Mouse (Mus musculus) heart, postnatal 0 days (tissue): ENCODE measurements around the gene Xylt1. TPM values are rescaled to one million over a fixed set of nuclear protein-coding genes. Genes with fewer than 3 reads are reported as not detected.
A peak's percentile ranks its signal among the peaks of the same experiment; 100 is the strongest.

ENCODE experiments used
- ATAC-seq: fragments of 200-750 bp; cut with Nextera tagmentation; 2 replicates; pipeline ENCODE4 v1.8.0; 2017; ENCODE audit warnings: low read depth, moderate number of reproducible peaks, moderate library complexity; ENCODE audit not compliant: insufficient read depth
- DNase-seq: peaks from one replicate; pipeline ENCODE4 v3.0.0-alpha.2; 2016; ENCODE audit warnings: low spot score
- H3K27ac ChIP-seq: fragments of 300-500 bp; sonication (generic); 2 replicates; pipeline ENCODE4 v1.5.1; 2014; ENCODE audit warnings: low read depth, mild to moderate bottlenecking
- H3K27me3 ChIP-seq: fragments of 300-500 bp; sonication (generic); 2 replicates; pipeline ENCODE4 v1.6.1; 2014; ENCODE audit warnings: low read length, mixed read lengths; ENCODE audit not compliant: control insufficient read depth, insufficient read depth
- H3K36me3 ChIP-seq: fragments of 300-500 bp; sonication (generic); replicated peaks from 2 replicates; pipeline ENCODE4 v1.6.1; 2014; ENCODE audit warnings: low read length, mixed read lengths; ENCODE audit not compliant: control insufficient read depth, insufficient read depth
- H3K4me1 ChIP-seq: fragments of 300-500 bp; sonication (generic); 2 replicates; pipeline ENCODE4 v1.6.1; 2014; ENCODE audit warnings: antibody characterized with exemption; ENCODE audit not compliant: control insufficient read depth, insufficient read depth
- H3K4me2 ChIP-seq: fragments of 300-500 bp; sonication (generic); 2 replicates; pipeline ENCODE4 v1.6.1; 2014; ENCODE audit warnings: low read depth, mild to moderate bottlenecking, low read length, moderate library complexity
- H3K4me3 ChIP-seq: fragments of 300-500 bp; sonication (generic); 2 replicates; pipeline ENCODE4 v1.5.1; 2014; ENCODE audit warnings: low read depth, low read length
- H3K9ac ChIP-seq: fragments of 300-500 bp; sonication (generic); replicated peaks from 2 replicates; pipeline ENCODE4 v1.6.1; 2014; ENCODE audit warnings: low read depth, low read length, mixed read lengths
- H3K9me3 ChIP-seq: fragments of 300-500 bp; sonication (generic); replicated peaks from 2 replicates; pipeline ENCODE4 v1.6.1; 2016; ENCODE audit warnings: low read length; ENCODE audit not compliant: control insufficient read depth
- CTCF ChIP-seq: IDR thresholded peaks from 2 replicates; pipeline ENCODE4 v1.5.1; 2016; ENCODE audit warnings: antibody characterized with exemption, control low read depth, low read depth
- EP300 ChIP-seq: IDR thresholded peaks from 2 replicates; pipeline ENCODE4 v1.6.1; 2016; ENCODE audit warnings: antibody characterized with exemption, low read depth
- WGBS: fragments of 180-500 bp; shearing (Covaris S2); extraction: QIAGEN DNeasy Blood & Tissue Kit; methylation state at CpG from one replicate; pipeline ENCODE4 v1.1.7; 2014; 5-methylcytosine and 5-hydroxymethylcytosine counted together
- polyA plus RNA-seq: library from polyadenylated mRNA; unstranded; fragments of >200 nt; fragmentation: Nextera tagmentation; extraction: Ambion mirVana; gene quantifications from 2 replicates; pipeline ENCODE4 v1.2.1, GENCODE M21; 2015
- total RNA-seq: library from RNA; depleted of rRNA; stranded (reverse); fragments of >200 nt; gene quantifications from 2 replicates; pipeline ENCODE4 v1.2.3, GENCODE M21; 2014; ENCODE audit warnings: low replicate concordance

Gene Xylt1
- total and polyA plus RNA-seq, 2 experiments from 2014 or later: 0.36 to 8.9 TPM

GRCm38 (mm10) chr7:117362493-117362892, 18.3 kb upstream of the Xylt1 start:
- no peak for ATAC-seq
- H3K27me3 ChIP-seq: no peaks in the 10 kb centered on the region
- H3K4me1 ChIP-seq: peaks cover 5% of the 10 kb centered on the region
- H3K4me3 ChIP-seq: no peak overlapping the region
- H3K27ac ChIP-seq: no peak overlapping the region
- H3K9me3 ChIP-seq: no peaks in the 10 kb centered on the region
- H3K9ac ChIP-seq: no peak overlapping the region
- no peak for TF ChIP-seq CTCF
- no peak for TF ChIP-seq EP300
- 74% methylated on average over 4 of the region's 4 CpGs for WGBS
- H3K36me3 ChIP-seq: no peaks in the 10 kb centered on the region
- no peak for DNase-seq
- no peak overlapping the region for H3K4me2 ChIP-seq

GRCm38 (mm10) chr7:117368647-117369289, 12.0 kb upstream of the Xylt1 start:
- ATAC-seq (no peak; the same call in 1 of the 2 replicates), DNase-seq (no peak)
- Histone ChIP-seq H3K4me1 (peaks cover 5% of the 10 kb centered on the region; the same call in 1 of the 2 replicates), H3K27ac (no peak overlapping the region), H3K4me2 (no peak overlapping the region), H3K27me3 (no peaks in the 10 kb centered on the region), H3K9me3 (0 out of 2 replicates have a peak, but pooled peaks cover 2% of the 10 kb centered on the region), H3K36me3 (no peaks in the 10 kb centered on the region), H3K4me3 (no peak overlapping the region), H3K9ac (no peak overlapping the region)
- WGBS: 52% methylated on average over 6 of the region's 6 CpGs
- TF ChIP-seq CTCF (no peak), EP300 (no peak)

GRCm38 (mm10) chr7:117369290-117369941, 11.4 kb upstream of the Xylt1 start:
- no peak for DNase-seq
- Histone ChIP-seq H3K9me3 (0 out of 2 replicates have a peak, but pooled peaks cover 5% of the 10 kb centered on the region), H3K9ac (no peak overlapping the region), H3K27me3 (no peaks in the 10 kb centered on the region), H3K27ac (no peak overlapping the region), H3K4me1 (peaks cover 5% of the 10 kb centered on the region; the same call in 1 of the 2 replicates), H3K4me3 (no peak overlapping the region), H3K4me2 (no peak overlapping the region), H3K36me3 (no peaks in the 10 kb centered on the region)
- ATAC-seq: no peak; the same call in 1 of the 2 replicates
- TF ChIP-seq EP300: no peak
- TF ChIP-seq CTCF: no peak
- 53% methylated on average over 5 of the region's 5 CpGs for WGBS

- H3K27me3 ChIP-seq: 0 out of 2 replicates have a peak, but pooled peaks cover 6% of the 10 kb centered on the region
- DNase-seq (peak; percentile 61), ATAC-seq (no peak)
- TF ChIP-seq EP300: no peak
- peak; percentile 81 for TF ChIP-seq CTCF
- H3K9me3 ChIP-seq: 0 out of 2 replicates have a peak, but pooled peaks cover 5% of the 10 kb centered on the region
- H3K4me2 ChIP-seq: no peak overlapping the region
- H3K4me1 ChIP-seq: no peaks in the 10 kb centered on the region
- H3K9ac ChIP-seq: no peak overlapping the region
- H3K36me3 ChIP-seq: no peaks in the 10 kb centered on the region
- no peak overlapping the region for H3K27ac ChIP-seq
- no peak overlapping the region for H3K4me3 ChIP-seq
- WGBS: 30% methylated on average over 9 of the region's 9 CpGs
Observed at GRCm38 (mm10) chr7:117375886-117376309, 4.9 kb upstream of the Xylt1 start.

GRCm38 (mm10) chr7:117377138-117377537, 3.6 kb upstream of the Xylt1 start:
- no peak for ATAC-seq
- H3K27ac ChIP-seq: no peak overlapping the region
- H3K4me3 ChIP-seq: no peak overlapping the region
- H3K4me2 ChIP-seq: no peak overlapping the region
- no peaks in the 10 kb centered on the region for H3K4me1 ChIP-seq
- H3K9ac ChIP-seq: no peak overlapping the region
- no peak for DNase-seq
- peaks cover 10% of the 10 kb centered on the region; the same call in 1 of the 2 replicates for H3K27me3 ChIP-seq
- no peak for TF ChIP-seq CTCF
- TF ChIP-seq EP300: no peak
- WGBS: 76% methylated on average over 3 of the region's 3 CpGs
- H3K9me3 ChIP-seq: 0 out of 2 replicates have a peak, but pooled peaks cover 5% of the 10 kb centered on the region
- H3K36me3 ChIP-seq: no peaks in the 10 kb centered on the region
